Mouse (Mus musculus): Measurements from ENCODE around the gene Prap1.
A peak's percentile ranks its signal among the peaks of the same experiment; 100 is the strongest.

Prap1 gene

GRCm38 (mm10) chr7:140081408-140082241 is 11.6 kb upstream of the Prap1 start:
- DNase-seq (ENCODE audit: low read depth in 1 of 2, low spot score in 2 of 2) = no peak

GRCm38 (mm10) chr7:140082242-140082678 is 10.9 kb upstream of the Prap1 start, which contains the start of gene Caly:
TSS of gene Caly (minus strand) at chr7:140082548.
- DNase-seq (ENCODE audit: low read depth in 1 of 2, low spot score in 2 of 2) = no peak

GRCm38 (mm10) chr7:140090601-140091000 is 2.6 kb upstream of the Prap1 start:
- DNase-seq (ENCODE audit: low read depth in 1 of 2, low spot score in 2 of 2) = no peak

GRCm38 (mm10) chr7:140094954-140095353 is 1.8 kb downstream of the Prap1 start:
- DNase-seq (ENCODE audit: low read depth in 1 of 2, low spot score in 2 of 2) = no peak

- DNase-seq (ENCODE audit: low read depth in 1 of 2, low spot score in 2 of 2) = no peak
These were observed 2.4 kb downstream of the Prap1 start for GRCm38 (mm10) chr7:140095556-140095955.

- DNase-seq (ENCODE audit: low read depth in 1 of 2, low spot score in 2 of 2) = no peak
These were observed 2.9 kb downstream of the Prap1 start for GRCm38 (mm10) chr7:140096055-140096454.

GRCm38 (mm10) chr7:140098466-140098865 is 5.3 kb downstream of the Prap1 start:
- no peak for DNase-seq (ENCODE audit: low read depth in 1 of 2, low spot score in 2 of 2)

- no peak for DNase-seq (ENCODE audit: low read depth in 1 of 2, low spot score in 2 of 2)
These were observed 8.3 kb downstream of the Prap1 start for GRCm38 (mm10) chr7:140101498-140101897.

GRCm38 (mm10) chr7:140101993-140102860 is 9.0 kb downstream of the Prap1 start, which contains the start of gene Fuom:
TSS of gene Fuom (minus strand) at chr7:140102441.
- DNase-seq (ENCODE audit: low read depth in 1 of 2, low spot score in 2 of 2) = peak in 1 of 2 experiments; percentile 70

- DNase-seq (ENCODE audit: low read depth in 1 of 2, low spot score in 2 of 2) = no peak
These were observed 10.8 kb downstream of the Prap1 start for GRCm38 (mm10) chr7:140104009-140104408.

- no peak for DNase-seq (ENCODE audit: low read depth in 1 of 2, low spot score in 2 of 2)
These were observed 18.7 kb downstream of the Prap1 start for GRCm38 (mm10) chr7:140111943-140112342.

- DNase-seq (ENCODE audit: low read depth in 1 of 2, low spot score in 2 of 2) = peak in 1 of 2 experiments; percentile 34
These were observed 22.6 kb downstream of the Prap1 start, which contains the start of gene Paox for GRCm38 (mm10) chr7:140115583-140116328. TSS of gene Paox (plus strand) at chr7:140115799.

- DNase-seq (ENCODE audit: low read depth in 1 of 2, low spot score in 2 of 2) = peak; percentile 86
These were observed 23.3 kb downstream of the Prap1 start, which contains the start of gene Echs1 for GRCm38 (mm10) chr7:140116329-140117054. TSS of gene Echs1 (minus strand) at chr7:140116476.

GRCm38 (mm10) chr7:140120484-140120883 is 27.3 kb downstream of the Prap1 start:
- no peak for DNase-seq (ENCODE audit: low read depth in 1 of 2, low spot score in 2 of 2)

- DNase-seq (ENCODE audit: low read depth in 1 of 2, low spot score in 2 of 2) = no peak
These were observed 28.2 kb downstream of the Prap1 start for GRCm38 (mm10) chr7:140121338-140121910.

GRCm38 (mm10) chr7:140122765-140123164 is 29.6 kb downstream of the Prap1 start:
- no peak for DNase-seq (ENCODE audit: low read depth in 1 of 2, low spot score in 2 of 2)

GRCm38 (mm10) chr7:140124382-140124781 is 31.2 kb downstream of the Prap1 start:
- DNase-seq (ENCODE audit: low read depth in 1 of 2, low spot score in 2 of 2) = no peak

- peak; percentile 52 to 80 for DNase-seq (ENCODE audit: low read depth in 1 of 2, low spot score in 2 of 2)
These were observed 32.3 kb downstream of the Prap1 start for GRCm38 (mm10) chr7:140125278-140126021.

- DNase-seq (ENCODE audit: low read depth in 1 of 2, low spot score in 2 of 2) = no peak
These were observed 32.8 kb downstream of the Prap1 start for GRCm38 (mm10) chr7:140126022-140126350.
